Mouse (Mus musculus) thymus, adult 18-20 months (tissue): ENCODE data around the gene Gm49387.

Experiments used
- DNase-seq, 2 experiments: peaks; one replicate each; pipeline ENCODE4 v3.0.0; 2022; ENCODE audit warnings: mixed read lengths in 2 of 2

Gene Gm49387

DNA sequence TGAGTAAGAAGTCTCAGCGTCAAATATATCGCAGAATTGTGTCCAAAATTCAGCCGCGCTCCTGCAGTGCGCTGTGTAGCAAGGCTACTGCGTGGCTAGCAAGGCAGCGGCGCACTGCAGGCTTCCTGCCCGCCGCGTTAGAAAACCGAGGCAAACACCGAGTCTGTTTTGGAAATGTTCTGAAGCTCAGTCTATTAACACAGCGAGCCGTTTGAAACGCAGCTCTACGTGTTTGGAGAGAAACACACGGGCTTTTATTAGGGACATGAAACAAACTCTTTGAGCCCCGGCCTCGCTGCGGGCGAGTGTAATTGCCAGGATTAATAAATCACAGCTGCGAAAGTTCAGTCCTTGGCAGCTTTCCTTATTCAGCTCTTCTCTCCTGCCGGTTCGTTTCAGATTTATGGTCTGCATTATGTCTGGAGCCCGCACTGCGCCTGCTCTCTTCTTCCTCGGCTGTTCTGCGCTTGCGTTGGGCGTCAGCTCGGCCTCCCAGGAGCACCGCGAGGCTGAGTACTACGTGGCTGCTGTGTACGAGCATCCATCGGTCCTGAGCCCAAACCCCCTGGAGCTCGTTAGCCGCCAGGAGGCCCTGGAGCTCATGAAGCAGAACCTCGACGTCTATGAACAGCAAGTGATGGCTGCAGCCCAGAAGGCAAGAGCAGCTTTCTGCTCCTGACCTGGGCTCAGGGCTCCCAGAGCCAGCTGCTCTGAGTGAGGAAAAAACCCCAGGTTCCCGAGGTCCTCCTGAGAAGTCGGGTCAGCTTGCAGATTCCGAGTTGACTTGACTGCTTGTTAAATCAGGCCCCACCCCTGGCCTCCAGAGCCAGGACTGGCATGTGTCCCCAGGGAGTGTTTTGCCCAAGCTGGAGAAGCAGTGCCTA lies 21.2 kb upstream of the Gm49387 start:
- DNase-seq: peak; percentile 50 to 62

- DNase-seq: no peak
Measured at GRCm38 (mm10) chr14:31660312-31661093, 19.8 kb upstream of the Gm49387 start.

- DNase-seq: no peak
Measured at GRCm38 (mm10) chr14:31659501-31660181, 19.0 kb upstream of the Gm49387 start.

- no peak for DNase-seq
Measured at GRCm38 (mm10) chr14:31658126-31658680, 17.5 kb upstream of the Gm49387 start.

DNA sequence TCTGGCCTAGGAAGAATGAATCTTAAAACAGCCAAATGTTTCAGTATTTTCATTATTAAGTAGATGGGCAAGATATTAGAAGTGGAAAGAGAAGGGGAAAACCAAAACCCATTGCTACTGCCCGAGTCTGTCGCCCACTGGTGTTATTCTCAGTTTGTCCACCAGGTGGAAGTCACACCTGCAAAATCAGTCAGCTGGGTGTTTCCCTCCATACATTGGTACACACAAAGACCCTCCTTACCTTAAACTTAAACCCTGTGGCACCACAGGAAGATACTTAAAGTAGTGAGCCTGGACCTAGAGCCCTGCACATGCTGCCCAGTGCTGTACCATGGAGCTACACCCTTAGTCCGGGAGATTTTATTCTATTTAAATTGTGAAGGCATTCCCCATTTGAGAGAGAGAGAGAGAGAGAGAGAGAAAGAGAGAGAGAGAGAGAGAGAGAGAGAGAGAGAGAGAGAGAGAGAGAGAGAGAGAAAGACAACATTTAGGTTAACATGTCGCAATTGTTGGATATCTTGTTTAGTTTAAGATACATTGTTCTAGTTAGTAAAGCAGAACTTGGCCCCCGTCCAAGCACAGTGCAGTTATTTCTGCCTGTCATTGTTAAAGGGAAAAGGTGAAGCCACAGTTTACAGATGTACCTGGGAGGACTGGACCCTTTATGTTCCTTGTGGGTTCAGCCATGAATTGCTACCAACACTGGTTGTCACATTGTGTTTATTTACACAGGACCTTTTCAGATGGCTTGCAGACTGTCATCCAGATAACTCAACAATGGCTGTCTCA lies 16.4 kb upstream of the Gm49387 start:
- DNase-seq: peak in 1 of 2 experiments; percentile 60

- no peak for DNase-seq
Measured at GRCm38 (mm10) chr14:31656386-31656785, 15.7 kb upstream of the Gm49387 start.

GRCm38 (mm10) chr14:31655406-31655805 lies 14.7 kb upstream of the Gm49387 start:
- DNase-seq: no peak

- DNase-seq: no peak
Measured at GRCm38 (mm10) chr14:31654816-31655215, 14.1 kb upstream of the Gm49387 start.

GRCm38 (mm10) chr14:31653101-31653875 lies 12.6 kb upstream of the Gm49387 start:
- no peak for DNase-seq

GRCm38 (mm10) chr14:31652624-31653023 lies 11.9 kb upstream of the Gm49387 start:
- no peak for DNase-seq

- no peak for DNase-seq
Measured at GRCm38 (mm10) chr14:31652106-31652505, 11.4 kb upstream of the Gm49387 start.

- no peak for DNase-seq
Measured at GRCm38 (mm10) chr14:31651206-31651605, 10.5 kb upstream of the Gm49387 start.

GRCm38 (mm10) chr14:31650347-31650746 lies 9.7 kb upstream of the Gm49387 start:
- no peak for DNase-seq

DNA sequence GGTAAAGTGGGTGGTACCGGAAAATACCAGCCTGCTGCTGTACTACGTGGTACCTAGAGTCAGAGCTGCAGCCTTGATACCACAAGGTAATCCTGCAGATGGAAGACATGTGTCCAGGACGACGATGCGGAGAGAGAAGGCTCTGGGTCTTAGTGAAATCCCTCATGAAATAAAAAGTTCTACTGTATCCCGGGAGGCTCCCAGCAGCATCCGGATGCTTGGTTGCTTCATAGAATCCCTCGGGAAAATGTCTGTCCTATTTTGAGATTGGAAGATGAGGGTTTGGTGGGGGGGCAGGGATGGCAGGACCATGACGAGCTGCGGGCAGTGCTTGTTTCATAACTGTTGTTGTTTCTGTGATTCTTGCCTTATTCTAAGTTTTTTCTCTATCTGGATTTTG lies 7.3 kb upstream of the Gm49387 start:
- no peak for DNase-seq

DNA sequence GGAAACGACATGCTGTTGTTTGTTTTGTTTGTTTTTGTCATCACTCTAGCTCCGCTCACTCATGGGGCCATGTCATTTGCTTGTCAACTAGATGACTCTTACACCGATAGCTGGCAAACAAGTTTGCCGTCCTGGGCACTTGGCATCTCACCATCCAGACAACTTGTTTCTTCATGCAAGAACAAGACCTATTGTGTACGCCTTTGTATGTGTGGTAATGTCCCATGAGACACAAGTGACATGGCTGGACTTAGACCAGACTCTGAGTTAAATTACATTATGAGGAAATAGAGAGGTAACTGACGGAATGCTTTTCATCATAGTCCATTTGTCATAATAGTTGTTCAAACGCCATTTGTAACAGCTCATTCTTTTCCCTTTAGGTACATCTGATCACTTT lies 5.2 kb upstream of the Gm49387 start:
- no peak for DNase-seq

DNA sequence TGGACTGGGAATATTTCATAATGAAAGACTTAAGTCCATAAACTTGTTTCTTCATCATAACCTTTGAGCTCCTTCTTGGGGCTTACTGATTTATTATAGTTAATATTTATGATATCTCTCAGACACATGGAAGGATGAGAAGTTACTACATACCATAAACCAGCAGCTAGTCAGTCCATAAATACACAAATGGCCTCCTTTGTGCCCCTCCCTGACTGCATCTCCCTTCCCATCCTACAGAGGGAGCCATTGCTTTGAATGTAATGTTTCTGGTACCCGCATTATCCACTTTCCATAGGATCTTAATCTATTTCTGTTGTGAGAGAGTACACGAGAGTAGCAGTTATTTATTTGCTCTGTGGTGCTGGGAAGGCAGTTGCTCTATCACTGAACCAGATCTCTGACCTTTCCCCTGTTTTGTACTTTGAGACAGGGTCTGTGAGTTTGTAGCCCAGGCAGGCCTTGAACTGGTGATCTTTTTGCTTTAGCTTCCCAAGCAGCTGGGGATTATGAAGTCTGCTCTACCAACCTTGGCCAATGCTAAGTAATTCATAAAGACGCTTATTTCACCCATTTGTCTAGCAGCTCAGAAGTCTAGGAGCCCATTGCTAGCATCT lies 4.4 kb upstream of the Gm49387 start:
- no peak for DNase-seq

- no peak for DNase-seq
Measured at GRCm38 (mm10) chr14:31644183-31644830, 3.6 kb upstream of the Gm49387 start.

DNA sequence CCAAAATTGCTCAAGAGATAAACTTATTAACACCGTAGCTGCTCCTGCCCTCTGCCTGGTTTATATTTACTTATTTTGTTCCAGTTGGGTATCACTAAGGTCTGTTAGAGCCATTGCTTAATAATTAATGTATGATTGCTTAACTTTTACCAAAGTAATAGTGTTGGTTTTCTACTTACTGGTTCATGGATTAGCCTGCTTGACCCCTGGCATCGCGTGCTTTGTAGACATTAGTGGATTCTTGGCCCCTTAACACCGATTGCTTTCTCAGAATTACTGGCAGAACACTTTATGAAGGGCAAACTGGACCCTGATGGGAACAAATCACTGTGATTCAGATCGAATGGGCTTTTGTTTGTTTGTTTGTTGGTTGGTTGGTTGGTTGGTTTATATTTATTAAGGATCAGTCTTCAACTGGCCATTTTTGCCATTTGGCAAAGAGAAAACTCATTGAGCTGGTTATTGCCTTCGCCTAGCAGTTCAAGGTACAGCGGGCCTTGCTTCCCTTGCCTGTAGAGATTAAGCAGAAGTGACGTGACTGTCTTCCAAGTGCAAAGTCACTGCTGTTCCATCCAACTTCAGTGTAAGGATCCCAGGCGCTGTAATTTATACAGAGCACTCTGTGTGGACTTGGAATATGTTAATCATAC lies 953 bp upstream of the Gm49387 start:
- DNase-seq: no peak

DNA sequence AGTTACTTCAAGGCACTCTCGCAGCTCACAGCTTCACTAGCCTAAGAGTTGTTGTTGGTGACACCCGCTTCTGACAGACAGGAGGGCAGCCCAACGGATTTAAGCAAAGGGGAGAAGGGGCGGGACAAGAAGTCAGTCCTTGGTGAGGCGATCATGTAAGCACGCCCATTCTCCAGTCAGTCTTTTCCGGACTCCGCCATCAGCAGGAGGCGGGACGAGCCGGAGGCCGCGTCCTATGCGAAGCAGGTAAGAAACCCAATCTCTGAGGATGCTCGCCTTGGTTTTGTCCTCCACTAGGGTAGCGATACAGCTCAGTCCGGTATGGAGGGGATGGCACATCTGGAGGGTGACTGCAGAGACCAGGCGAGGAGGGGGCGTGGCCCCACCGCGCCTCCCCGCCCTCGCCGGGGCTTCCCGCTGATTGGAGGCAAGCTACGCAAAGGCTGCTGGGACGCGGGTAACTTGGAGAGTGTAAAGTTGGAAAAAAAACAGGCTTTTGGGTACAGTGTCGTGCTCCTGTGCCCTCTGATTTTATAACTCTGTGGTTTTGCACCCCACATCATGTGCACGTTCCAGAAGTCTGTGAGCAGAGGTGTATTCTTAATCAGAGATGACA lies 320 bp upstream of the Gm49387 start, which contains the start of the genes Btd and Hacl1:
Gene Btd (plus strand): TSS at position 139 of the 616 bp plus-strand sequence.
Gene Hacl1 (minus strand): TSS at position 397 of the 616 bp plus-strand sequence.
- peak; percentile 78 to 92 for DNase-seq
